Mouse (Mus musculus) heart, embryonic 16.5 days (tissue): ENCODE measurements around the gene Slc12a5. TPM values are rescaled to one million over a fixed set of nuclear protein-coding genes. Genes with fewer than 3 reads are reported as not detected.

Experiments used
- ATAC-seq: fragments of 200-750 bp; cut with Nextera tagmentation; replicated peaks from 2 replicates; pipeline ENCODE4 v1.8.0; 2017; ENCODE audit warnings: moderate number of reproducible peaks; ENCODE audit not compliant: insufficient read depth, low FRiP score; ENCODE audit errors: extremely low read depth
- H3K27ac ChIP-seq: fragments of 300-500 bp; sonication (generic); 2 replicates; pipeline ENCODE4 v1.5.1; 2014; ENCODE audit warnings: mild to moderate bottlenecking, low read length, control low read depth, moderate library complexity
- H3K27me3 ChIP-seq: fragments of 300-500 bp; sonication (generic); 2 replicates; pipeline ENCODE4 v1.6.1; 2014; ENCODE audit warnings: low read length, mixed read lengths; ENCODE audit not compliant: control insufficient read depth, insufficient read depth
- H3K36me3 ChIP-seq: fragments of 300-500 bp; sonication (generic); 2 replicates; pipeline ENCODE4 v1.6.1; 2014; ENCODE audit not compliant: control insufficient read depth, insufficient read depth
- H3K4me1 ChIP-seq: fragments of 300-500 bp; sonication (generic); 2 replicates; pipeline ENCODE4 v1.6.1; 2014; ENCODE audit warnings: low read length, mixed read lengths; ENCODE audit not compliant: control insufficient read depth, insufficient read depth
- H3K4me2 ChIP-seq: fragments of 300-500 bp; sonication (generic); 2 replicates; pipeline ENCODE4 v1.6.1; 2014; ENCODE audit warnings: low read depth, mild to moderate bottlenecking, control low read depth, low read length
- H3K4me3 ChIP-seq: fragments of 300-500 bp; sonication (generic); 2 replicates; pipeline ENCODE4 v1.5.1; 2014; ENCODE audit warnings: mild to moderate bottlenecking, control low read depth, low read length
- H3K9ac ChIP-seq: fragments of 300-500 bp; sonication (generic); 2 replicates; pipeline ENCODE4 v1.6.1; 2014; ENCODE audit warnings: low read length, control low read depth
- H3K9me3 ChIP-seq: fragments of 300-500 bp; sonication (generic); replicated peaks from 2 replicates; pipeline ENCODE4 v1.6.1; 2016; ENCODE audit warnings: low read length; ENCODE audit not compliant: control insufficient read depth
- WGBS: fragments of 180-500 bp; shearing (Covaris S2); extraction: QIAGEN DNeasy Blood & Tissue Kit; methylation state at CpG from one replicate; pipeline ENCODE4 v1.1.7; 2014; 5-methylcytosine and 5-hydroxymethylcytosine counted together
- polyA plus RNA-seq: library from polyadenylated mRNA; unstranded; fragments of >200 nt; fragmentation: Nextera tagmentation; extraction: Ambion mirVana; gene quantifications from 2 replicates; pipeline ENCODE4 v1.2.1, GENCODE M21; 2015

Gene Slc12a5
- polyA plus RNA-seq, 1 experiment from 2014 or later: 0.68 TPM

GRCm38 (mm10) chr2:164967193-164967592 is 6.6 kb downstream of the Slc12a5 start:
- no peak overlapping the region for H3K27ac ChIP-seq
- H3K9me3 ChIP-seq: no peaks in the 10 kb centered on the region
- no peak for ATAC-seq
- peaks cover 6% of the 10 kb centered on the region for H3K4me1 ChIP-seq
- WGBS: 12% methylated on average over 6 of the region's 6 CpGs
- H3K4me3 ChIP-seq: no peak overlapping the region
- H3K9ac ChIP-seq: no peak overlapping the region
- H3K36me3 ChIP-seq: no peaks in the 10 kb centered on the region
- peaks cover 76% of the 10 kb centered on the region for H3K27me3 ChIP-seq
- H3K4me2 ChIP-seq: no peak overlapping the region

GRCm38 (mm10) chr2:164967761-164968440 is 7.3 kb downstream of the Slc12a5 start:
- H3K9ac ChIP-seq: no peak overlapping the region
- H3K4me3 ChIP-seq: peak overlapping the region; percentile 38
- ATAC-seq: no peak
- peaks cover 6% of the 10 kb centered on the region for H3K4me1 ChIP-seq
- peaks cover 82% of the 10 kb centered on the region for H3K27me3 ChIP-seq
- no peaks in the 10 kb centered on the region for H3K36me3 ChIP-seq
- WGBS: 2% methylated on average over 64 of the region's 65 CpGs
- no peaks in the 10 kb centered on the region for H3K9me3 ChIP-seq
- H3K27ac ChIP-seq: no peak overlapping the region
- peak overlapping the region; percentile 64 for H3K4me2 ChIP-seq

GRCm38 (mm10) chr2:164968451-164968851 is 7.8 kb downstream of the Slc12a5 start:
- Histone ChIP-seq H3K4me1 (peaks cover 6% of the 10 kb centered on the region), H3K4me3 (peak overlapping the region; percentile 38), H3K27me3 (peaks cover 84% of the 10 kb centered on the region), H3K9me3 (no peaks in the 10 kb centered on the region), H3K9ac (no peak overlapping the region), H3K36me3 (no peaks in the 10 kb centered on the region), H3K27ac (no peak overlapping the region), H3K4me2 (peak overlapping the region; percentile 64)
- under 1% methylated on average over 29 of the region's 29 CpGs for WGBS
- ATAC-seq: peak; percentile 74; the same call in 1 of the 2 replicates

GRCm38 (mm10) chr2:164969348-164969781 is 8.8 kb downstream of the Slc12a5 start:
- WGBS: 4% methylated on average over 21 of the region's 21 CpGs
- Histone ChIP-seq H3K27ac (no peak overlapping the region), H3K36me3 (no peaks in the 10 kb centered on the region), H3K4me3 (no peak overlapping the region), H3K27me3 (peaks cover 86% of the 10 kb centered on the region), H3K9ac (no peak overlapping the region), H3K9me3 (no peaks in the 10 kb centered on the region), H3K4me2 (no peak overlapping the region), H3K4me1 (peaks cover 6% of the 10 kb centered on the region)
- ATAC-seq: no peak

- no peak overlapping the region for H3K27ac ChIP-seq
- no peak for ATAC-seq
- WGBS: under 1% methylated on average over 42 of the region's 42 CpGs
- H3K36me3 ChIP-seq: no peaks in the 10 kb centered on the region
- H3K4me2 ChIP-seq: peak overlapping the region; percentile 9; the same call in 1 of the 2 replicates
- H3K9me3 ChIP-seq: no peaks in the 10 kb centered on the region
- H3K27me3 ChIP-seq: peaks cover 79% of the 10 kb centered on the region
- no peak overlapping the region; the same call in 1 of the 2 replicates for H3K4me3 ChIP-seq
- H3K4me1 ChIP-seq: peaks cover 6% of the 10 kb centered on the region
- no peak overlapping the region for H3K9ac ChIP-seq
Measured at GRCm38 (mm10) chr2:164970631-164971196, 10.1 kb downstream of the Slc12a5 start.

- WGBS: 57% methylated on average over 5 of the region's 5 CpGs
- no peak overlapping the region for H3K27ac ChIP-seq
- no peak overlapping the region for H3K4me3 ChIP-seq
- peaks cover 62% of the 10 kb centered on the region for H3K27me3 ChIP-seq
- H3K9me3 ChIP-seq: no peaks in the 10 kb centered on the region
- no peak overlapping the region for H3K9ac ChIP-seq
- H3K36me3 ChIP-seq: no peaks in the 10 kb centered on the region
- peaks cover 6% of the 10 kb centered on the region for H3K4me1 ChIP-seq
- ATAC-seq: no peak
- no peak overlapping the region for H3K4me2 ChIP-seq
Measured at GRCm38 (mm10) chr2:164972646-164973045, 12.0 kb downstream of the Slc12a5 start.

GRCm38 (mm10) chr2:164975611-164976010 is 15.0 kb downstream of the Slc12a5 start:
- 78% methylated on average over 6 of the region's 6 CpGs for WGBS
- Histone ChIP-seq H3K27ac (no peak overlapping the region), H3K27me3 (peaks cover 33% of the 10 kb centered on the region), H3K9me3 (no peaks in the 10 kb centered on the region), H3K9ac (no peak overlapping the region), H3K4me2 (no peak overlapping the region), H3K36me3 (no peaks in the 10 kb centered on the region), H3K4me3 (no peak overlapping the region), H3K4me1 (no peaks in the 10 kb centered on the region)
- ATAC-seq: no peak

GRCm38 (mm10) chr2:164979749-164980148 is 19.1 kb downstream of the Slc12a5 start:
- no peaks in the 10 kb centered on the region for H3K9me3 ChIP-seq
- H3K36me3 ChIP-seq: no peaks in the 10 kb centered on the region
- no peak overlapping the region for H3K9ac ChIP-seq
- no peaks in the 10 kb centered on the region for H3K4me1 ChIP-seq
- WGBS: 20% methylated on average over 7 of the region's 7 CpGs
- H3K4me3 ChIP-seq: no peak overlapping the region
- no peak for ATAC-seq
- H3K27me3 ChIP-seq: 0 out of 2 replicates have a peak, but pooled peaks cover 2% of the 10 kb centered on the region
- no peak overlapping the region for H3K4me2 ChIP-seq
- no peak overlapping the region for H3K27ac ChIP-seq

GRCm38 (mm10) chr2:164985962-164986361 is 25.4 kb downstream of the Slc12a5 start:
- H3K36me3 ChIP-seq: no peaks in the 10 kb centered on the region

More at GRCm38 (mm10) chr2:164985962-164986361, 25.4 kb downstream of the Slc12a5 start:
- Histone ChIP-seq H3K27ac (no peak overlapping the region), H3K4me1 (no peaks in the 10 kb centered on the region), H3K4me2 (no peak overlapping the region), H3K4me3 (no peak overlapping the region), H3K9ac (no peak overlapping the region), H3K9me3 (no peaks in the 10 kb centered on the region), H3K27me3 (no peaks in the 10 kb centered on the region; the same call in 1 of the 2 replicates)
- WGBS: 64% methylated on average over 6 of the region's 6 CpGs
- no peak for ATAC-seq
